Mouse (Mus musculus) left cerebral cortex, adult 2 months (tissue): Measurements from ENCODE around the gene Gatb. TPM values are rescaled to one million over a fixed set of nuclear protein-coding genes. Genes with fewer than 3 reads are reported as not detected.

ENCODE experiments used
- DNase-seq, 2 experiments: peaks; one replicate each; pipeline ENCODE4 v3.0.0; 2021 to 2022; ENCODE audit warnings: low spot score in 2 of 2, mixed read lengths in 1 of 2; ENCODE audit errors: extremely low spot score in 1 of 2
- H3K27ac ChIP-seq: fragments of 200-600 bp; 2 replicates; pipeline ENCODE4 v1.8.1; 2022
- H3K4me3 ChIP-seq: fragments of 200-600 bp; 2 replicates; pipeline ENCODE4 v1.8.1; 2022
- CTCF ChIP-seq: fragments of 200-600 bp; IDR thresholded peaks from 2 replicates; pipeline ENCODE4 v1.8.1; 2022; ENCODE audit warnings: antibody characterized with exemption, mild to moderate bottlenecking, moderate library complexity
- intact Hi-C: fragments of 180-260 bp; cut with DNase I; formaldehyde crosslinking; loops from one replicate; pipeline ENCODE4 v1.15.1; 2025
- total RNA-seq, 2 experiments: library from RNA; stranded (reverse); gene quantifications; 2 replicates each; pipeline ENCODE4 v1.2.3; 2021

Gene Gatb
- total RNA-seq, 2 experiments from 2014 or later: 20.4 to 20.6 TPM

DNA sequence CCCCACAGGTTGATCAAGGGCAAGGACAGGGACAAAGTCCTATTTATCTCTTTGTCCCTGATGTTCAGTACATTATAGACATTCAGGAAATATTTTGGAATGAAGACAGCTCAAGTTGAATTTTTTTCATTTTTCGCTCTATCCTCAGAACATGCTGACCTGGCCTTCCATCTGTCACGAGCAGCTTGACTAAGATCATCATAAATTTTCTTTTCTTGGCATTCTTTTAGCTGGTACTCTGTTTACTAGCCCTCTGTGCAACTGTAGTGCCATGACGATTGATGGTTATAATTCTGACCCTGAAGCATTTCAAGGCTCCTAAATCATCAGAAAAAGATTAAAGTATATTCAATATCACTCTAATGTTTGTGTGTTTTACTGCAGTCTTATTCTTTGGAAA is 25.6 kb downstream of the Gatb start:
- DNase-seq: no peak
- no peak for TF ChIP-seq CTCF
- no peak overlapping the region for H3K27ac ChIP-seq
- intact Hi-C loops: no loop called here
- no peak overlapping the region for H3K4me3 ChIP-seq

DNA sequence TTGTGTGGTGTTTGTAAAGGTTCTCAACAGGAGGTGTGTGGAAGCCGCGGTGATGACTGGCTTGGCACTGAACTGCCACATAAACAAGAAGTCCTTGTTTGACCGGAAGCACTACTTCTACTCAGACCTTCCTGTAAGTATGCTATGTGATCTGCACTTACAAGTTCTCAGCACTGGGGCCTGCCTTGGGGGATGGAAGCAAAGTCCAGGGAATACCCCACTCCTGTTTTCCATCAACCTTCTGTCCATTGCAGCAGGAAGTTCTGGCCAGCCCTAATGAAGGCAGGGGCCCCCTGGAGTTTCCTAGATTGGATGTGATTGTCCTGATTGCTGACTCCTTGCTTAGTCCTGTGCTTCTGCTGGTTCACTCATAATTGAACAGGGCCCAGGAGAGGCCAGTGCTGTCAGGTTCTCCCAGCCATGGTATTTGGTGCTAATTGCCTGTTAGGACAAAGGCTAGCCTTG is 28.0 kb downstream of the Gatb start:
- TF ChIP-seq CTCF: no peak
- no peak for DNase-seq
- intact Hi-C loops: no loop called here
- Histone ChIP-seq H3K27ac (no peak overlapping the region), H3K4me3 (no peak overlapping the region)

DNA sequence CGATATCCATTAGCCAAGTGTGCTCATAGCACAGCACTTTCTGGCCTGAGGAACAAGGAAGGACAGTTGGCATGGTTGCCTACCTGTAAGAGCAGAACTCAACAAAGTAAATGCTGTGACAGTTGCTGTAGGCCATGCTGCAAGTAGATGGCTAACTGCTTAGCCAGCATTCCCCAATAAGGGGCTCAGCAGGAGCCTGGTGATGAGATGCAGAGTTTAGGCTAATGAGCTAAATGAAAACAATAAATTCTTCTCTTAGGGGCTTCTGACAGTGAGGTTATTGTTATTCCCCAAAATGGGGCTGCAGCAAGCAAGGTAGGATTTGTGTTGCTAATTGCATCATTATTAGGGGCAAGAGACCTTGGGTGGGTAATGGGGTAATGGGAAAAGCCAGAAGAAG is 29.9 kb downstream of the Gatb start:
- Histone ChIP-seq H3K4me3 (no peak overlapping the region), H3K27ac (no peak overlapping the region)
- intact Hi-C loops: no loop called here
- no peak for TF ChIP-seq CTCF
- no peak for DNase-seq

GRCm38 (mm10) chr3:85606912-85607311 is 33.0 kb downstream of the Gatb start:
- intact Hi-C loops: no loop called here
- DNase-seq: no peak
- TF ChIP-seq CTCF: no peak
- Histone ChIP-seq H3K27ac (no peak overlapping the region), H3K4me3 (no peak overlapping the region)

GRCm38 (mm10) chr3:85607753-85608152 is 33.8 kb downstream of the Gatb start:
- intact Hi-C loops: no loop called here
- no peak for TF ChIP-seq CTCF
- no peak for DNase-seq
- Histone ChIP-seq H3K4me3 (no peak overlapping the region), H3K27ac (0 out of 2 replicates have a peak overlapping the region, but pooled peaks have one; percentile 3)

DNA sequence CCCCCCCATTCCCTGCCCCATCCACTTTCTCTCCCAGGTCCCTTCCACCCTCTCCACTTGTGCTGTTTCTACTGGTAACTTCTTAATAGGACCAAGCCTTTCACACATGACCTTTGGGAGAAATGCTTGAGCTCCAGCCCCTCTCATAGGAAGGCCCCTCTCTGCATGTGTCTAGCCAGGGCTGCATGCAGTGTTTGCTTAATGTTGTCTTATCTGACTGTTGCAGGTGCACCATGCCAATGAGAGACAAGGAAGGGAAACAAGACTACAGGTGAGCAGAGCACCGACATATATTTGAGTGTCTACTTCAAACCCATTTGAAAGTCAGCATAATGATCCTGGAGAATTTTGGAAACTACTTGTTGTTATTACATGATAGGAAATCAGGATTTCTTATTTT is 42.5 kb downstream of the Gatb start:
- Histone ChIP-seq H3K27ac (no peak overlapping the region), H3K4me3 (no peak overlapping the region)
- no peak for TF ChIP-seq CTCF
- intact Hi-C loops: no loop called here
- no peak for DNase-seq

GRCm38 (mm10) chr3:85618885-85619284 is 45.0 kb downstream of the Gatb start:
- peak; percentile 48 for TF ChIP-seq CTCF
- DNase-seq: peak in 1 of 2 experiments; percentile 45
- no peak overlapping the region for H3K4me3 ChIP-seq
- intact Hi-C loops: no loop called here
- H3K27ac ChIP-seq: peak overlapping the region; percentile 70

GRCm38 (mm10) chr3:85619345-85619744 is 45.4 kb downstream of the Gatb start:
- DNase-seq: no peak
- intact Hi-C loops: no loop called here
- H3K27ac ChIP-seq: peak overlapping the region; percentile 70
- no peak overlapping the region for H3K4me3 ChIP-seq
- TF ChIP-seq CTCF: no peak

DNA sequence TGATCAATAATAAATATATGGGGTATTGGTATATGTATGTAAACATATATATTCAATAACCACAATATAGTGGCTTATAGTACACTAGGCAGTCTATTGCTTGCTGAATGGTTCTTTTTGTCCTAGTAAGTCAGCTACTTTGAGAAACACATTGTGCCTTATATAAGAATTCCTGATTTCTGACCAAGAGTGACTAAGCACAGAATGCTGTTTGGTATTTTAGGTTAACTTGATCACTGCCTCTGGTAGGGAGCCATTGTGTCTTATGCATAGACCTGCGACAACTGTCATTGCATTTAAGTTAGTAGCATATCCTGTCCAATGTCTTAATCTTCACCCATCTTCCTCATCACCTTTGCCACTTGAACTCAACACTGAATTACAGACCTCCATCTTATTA is 45.8 kb downstream of the Gatb start:
- H3K4me3 ChIP-seq: no peak overlapping the region
- intact Hi-C loops: no loop called here
- TF ChIP-seq CTCF: no peak
- H3K27ac ChIP-seq: peak overlapping the region; percentile 70
- no peak for DNase-seq

DNA sequence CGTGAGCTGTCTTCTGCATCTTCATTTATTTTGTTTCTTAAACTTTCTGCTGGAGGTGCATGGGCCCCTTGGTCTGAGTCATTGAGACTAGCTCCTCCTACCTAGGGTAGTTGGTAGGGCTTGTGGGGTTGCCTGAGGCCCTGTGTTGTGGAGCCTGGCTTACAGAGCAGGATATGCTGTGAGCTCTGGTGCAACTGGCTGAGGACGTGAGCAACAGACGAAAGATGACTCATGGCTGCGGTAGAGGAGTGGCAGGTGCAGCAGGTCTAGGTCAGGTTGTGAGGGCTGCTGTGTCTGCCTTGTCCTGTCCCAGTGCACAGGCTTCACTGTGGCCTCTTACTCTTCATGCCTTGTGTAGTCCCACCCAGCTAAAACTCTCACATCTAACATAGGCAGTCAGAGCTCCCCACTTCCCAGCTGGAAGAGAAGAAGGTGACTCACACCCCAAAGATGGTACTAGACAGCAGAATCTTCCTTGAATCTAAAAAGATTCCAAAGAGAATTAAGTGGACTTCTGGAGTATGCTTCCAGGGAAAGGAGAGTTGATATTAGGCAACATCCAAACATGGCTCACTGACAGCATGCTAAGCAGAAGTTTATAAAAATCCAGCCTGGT is 56.1 kb downstream of the Gatb start:
- Histone ChIP-seq H3K4me3 (no peak overlapping the region), H3K27ac (peak overlapping the region; percentile 71)
- no peak for TF ChIP-seq CTCF
- DNase-seq: no peak
- intact Hi-C loops: loop anchor here (10.0 kb wide), 2 partner anchors 105 to 265 kb away; no protein-coding TSS in a partner anchor

- TF ChIP-seq CTCF: no peak
- intact Hi-C loops: loop anchor here (10.0 kb wide), 2 partner anchors 109 to 269 kb away; no protein-coding TSS in a partner anchor
- peak overlapping the region; percentile 16; the same call in 1 of the 2 replicates for H3K27ac ChIP-seq
Measured at GRCm38 (mm10) chr3:85633733-85634132, 59.8 kb downstream of the Gatb start.

GRCm38 (mm10) chr3:85634389-85635125 is 60.6 kb downstream of the Gatb start:
- DNase-seq: no peak

More at GRCm38 (mm10) chr3:85633733-85634132, 59.8 kb downstream of the Gatb start:
- DNase-seq: no peak
- no peak overlapping the region for H3K4me3 ChIP-seq

DNA sequence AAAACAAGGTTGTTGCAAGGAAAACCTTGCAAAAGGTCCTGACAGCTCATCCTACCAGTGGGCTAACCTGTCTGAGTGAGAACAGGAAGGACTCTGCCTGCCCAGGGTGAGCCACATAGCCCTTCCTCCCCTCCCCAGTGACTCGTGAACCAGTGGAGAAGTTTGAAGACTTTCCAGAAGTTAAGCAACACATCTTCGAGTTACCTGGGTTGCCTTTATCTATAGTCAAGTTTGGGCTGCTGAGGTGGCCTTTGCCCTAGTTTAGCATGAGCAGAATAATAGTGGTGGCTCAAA is 61.2 kb downstream of the Gatb start:
- Histone ChIP-seq H3K4me3 (no peak overlapping the region), H3K27ac (peak overlapping the region; percentile 54)
- DNase-seq: no peak
- intact Hi-C loops: loop anchor here (10.0 kb wide), 2 partner anchors 110 to 270 kb away; no protein-coding TSS in a partner anchor
- TF ChIP-seq CTCF: no peak

More at GRCm38 (mm10) chr3:85634389-85635125, 60.6 kb downstream of the Gatb start:
- intact Hi-C loops: loop anchor here (10.0 kb wide), 2 partner anchors 110 to 270 kb away; no protein-coding TSS in a partner anchor
- H3K27ac ChIP-seq: peak overlapping the region; percentile 54
- H3K4me3 ChIP-seq: no peak overlapping the region
- no peak for TF ChIP-seq CTCF
